Comparison of ENCODE assay signal across 8 mouse cellular contexts in genomic region chr2:26503661-26504575, GRCm38 (mm10). TPM values are rescaled to one million over a fixed set of nuclear protein-coding genes. Genes with fewer than 3 reads are reported as not detected.
DNase-seq lines count a peak whose midpoint lies in the region; ATAC-seq lines count a peak whose summit lies in the region.

No protein-coding gene starts in this region.

- intact Hi-C loops in heart, postnatal 25 days (cut with DNase I), result loop anchor here (2.0 kb wide), 1 partner anchor 27 kb away; no protein-coding TSS in a partner anchor

- no peaks in the 10 kb centered on the region for H3K27me3 ChIP-seq in forebrain, embryonic 11.5 days (ENCODE audit: control insufficient read depth, insufficient read depth, low read length)

- peak overlapping the region; percentile 98 for H3K9ac ChIP-seq in forebrain, embryonic 11.5 days (ENCODE audit: low read length)

- peak overlapping the region; percentile 94 for H3K4me3 ChIP-seq in forebrain, embryonic 11.5 days (ENCODE audit: low read depth, low read length)
- peak overlapping the region; percentile 41 for H3K4me3 ChIP-seq in macrophage (ENCODE audit: inconsistent target)

- H3K4me1 ChIP-seq in forebrain, embryonic 11.5 days (replicated peaks; ENCODE audit: control insufficient read depth, insufficient read depth, low read length), result peaks cover 46% of the 10 kb centered on the region

- WGBS in forebrain, embryonic 11.5 days, result 1% methylated on average over 53 of the region's 59 CpGs
- 6% methylated on average over 51 of the region's 59 CpGs for WGBS in macrophage (ENCODE audit: missing documents)

- H3K79me2 ChIP-seq in macrophage (ENCODE audit: inconsistent target), result peaks cover 44% of the 10 kb centered on the region

- H3K4me2 ChIP-seq in forebrain, embryonic 11.5 days (ENCODE audit: low read depth, low read length, severe bottlenecking), result peak overlapping the region; percentile 67

- peaks cover 4% of the 10 kb centered on the region; the same call in 1 of the 2 replicates for H3K36me3 ChIP-seq in forebrain, embryonic 11.5 days (ENCODE audit: control insufficient read depth, insufficient read depth, low read length)
- no peaks in the 10 kb centered on the region for H3K36me3 ChIP-seq in macrophage (ENCODE audit: inconsistent target)

- no peaks in the 10 kb centered on the region for H3K9me3 ChIP-seq in forebrain, embryonic 11.5 days (ENCODE audit: control insufficient read depth, low read length)

- DNase-seq in 416B (ENCODE audit: low read depth), result peak; percentile 26
- DNase-seq in forebrain, embryonic 11.5 days (ENCODE audit: low spot score), result peak; percentile 94
- DNase-seq in heart, postnatal 25 days (ENCODE audit: low spot score), result peak; percentile 77
- DNase-seq in kidney, postnatal 4 days, result peak; percentile 88 to 93
- DNase-seq in retina, embryonic 14.5 days (ENCODE audit: low spot score), result peak; percentile 93
- peak; percentile 72 for DNase-seq in urinary bladder, postnatal 25 days (ENCODE audit: low spot score)

- H3K27ac ChIP-seq in forebrain, embryonic 11.5 days (ENCODE audit: low read depth, low read length), result peak overlapping the region; percentile 95
- peak overlapping the region; percentile 41 for H3K27ac ChIP-seq in macrophage

- ATAC-seq in activated CD4-positive, CD25-positive, alpha-beta regulatory T cell, adult 4 months, result peak; percentile 72
- peak; percentile 67 for ATAC-seq in forebrain, embryonic 11.5 days (replicated peaks; ENCODE audit: low FRiP score)

RNA-seq across cellular contexts. Expression of gene Notch1, which starts 12.5 kb away (rescaled TPM):
- 10 to 100 TPM; 22.2 to 28.7 TPM for polyA plus RNA-seq in activated CD4-positive, CD25-positive, alpha-beta regulatory T cell, adult 4 months (2017; shearing (Covaris generic))
- 68.3 and 70.9 TPM in 2 replicates for polyA plus RNA-seq in forebrain, embryonic 11.5 days (2014; fragmentation: Nextera tagmentation; extraction: Ambion mirVana)
- 10 to 100 TPM; 27.5 to 32.3 TPM for total RNA-seq in heart, postnatal 25 days (2021)
- total RNA-seq in macrophage (2018; cell fraction: chromatin; rRNA removed), result 100 to 1,000 TPM in 11 of 26 experiments, 10 to 100 TPM in 15; 44.2 to 406 (median 95.6) TPM
- total RNA-seq in macrophage (2018; cell fraction: cytosol; rRNA removed), result 10 to 100 TPM in 25 of 26 experiments, 1 to 10 TPM in 1; 7.8 to 71.2 (median 19.0) TPM
- 100 to 1,000 TPM in 4 of 26 experiments, 10 to 100 TPM in 22; 40.8 to 409 (median 59.9) TPM for total RNA-seq in macrophage (2018; cell fraction: nucleus; rRNA removed)
- polyA plus RNA-seq in macrophage (2018), result 7.4 to 12.5 TPM (median 11.5 TPM) in 3 replicates

RNA-seq across cellular contexts. Expression of gene Sec16a, which starts 58.9 kb away (rescaled TPM):
- 10 to 100 TPM; 22.4 to 23.9 TPM for polyA plus RNA-seq in activated CD4-positive, CD25-positive, alpha-beta regulatory T cell, adult 4 months (2017; shearing (Covaris generic))
- 39.3 and 40.9 TPM in 2 replicates for polyA plus RNA-seq in forebrain, embryonic 11.5 days (2014; fragmentation: Nextera tagmentation; extraction: Ambion mirVana)
- total RNA-seq in heart, postnatal 25 days (2021), result 10 to 100 TPM; 34.9 to 38.8 TPM
- total RNA-seq in macrophage (2018; cell fraction: chromatin; rRNA removed), result 100 to 1,000 TPM in 17 of 26 experiments, 10 to 100 TPM in 9; 55.6 to 143 (median 105) TPM
- 10 to 100 TPM; 35.0 to 58.5 (median 50.0) TPM for total RNA-seq in macrophage (2018; cell fraction: cytosol; rRNA removed)
- total RNA-seq in macrophage (2018; cell fraction: nucleus; rRNA removed), result 10 to 100 TPM; 44.2 to 98.8 (median 78.8) TPM
- polyA plus RNA-seq in macrophage (2018), result 37.5 to 46.9 TPM (median 42.2 TPM) in 3 replicates

Comparison
In these comparisons a context has a peak if more than half of its experiments do, and no peak if none do; other contexts are left out.
1. Peak in every context shown above with its lines: DNase-seq, ATAC-seq, H3K4me3 ChIP-seq and H3K27ac ChIP-seq.
2. DNase-seq: peak in every context shown above with its lines; median percentile 94 in forebrain, embryonic 11.5 days; 93 in retina, embryonic 14.5 days; 90 in kidney, postnatal 4 days; 77 in heart, postnatal 25 days; 72 in urinary bladder, postnatal 25 days; 26 in 416B.